Mouse (Mus musculus): ENCODE measurements around the gene Gzmm. TPM values are rescaled to one million over a fixed set of nuclear protein-coding genes. Genes with fewer than 3 reads are reported as not detected.

Gzmm gene
- polyA plus RNA-seq, 1 experiment from 2014 or later = 1.1 TPM

GRCm38 (mm10) chr10:79673054-79673453, 15.8 kb upstream of the Gzmm start:
- H3K4me2 ChIP-seq (ENCODE audit: low read depth, low read length) = no peak overlapping the region
- H3K9ac ChIP-seq (replicated peaks; ENCODE audit: low read depth, low read length) = no peak overlapping the region
- 96% methylated on average over 3 of the region's 3 CpGs for WGBS
- 0 out of 2 replicates have a peak, but pooled peaks cover 7% of the 10 kb centered on the region for H3K36me3 ChIP-seq (ENCODE audit: control insufficient read depth, insufficient read depth, low read length)
- no peak overlapping the region for H3K27ac ChIP-seq (ENCODE audit: low read depth, low read length)
- no peaks in the 10 kb centered on the region for H3K27me3 ChIP-seq (ENCODE audit: control insufficient read depth, insufficient read depth, low read length)
- H3K4me3 ChIP-seq (ENCODE audit: low read depth, low read length) = no peak overlapping the region
- peaks cover 15% of the 10 kb centered on the region for H3K4me1 ChIP-seq (ENCODE audit: control insufficient read depth, insufficient read depth, low read length)
- ATAC-seq (ENCODE audit: low read depth) = no peak
- no peaks in the 10 kb centered on the region for H3K9me3 ChIP-seq (ENCODE audit: control insufficient read depth, low read length)

- no peak overlapping the region for H3K4me3 ChIP-seq (ENCODE audit: low read depth, low read length)
- peaks cover 8% of the 10 kb centered on the region for H3K4me1 ChIP-seq (ENCODE audit: control insufficient read depth, insufficient read depth, low read length)
- no peak overlapping the region for H3K27ac ChIP-seq (ENCODE audit: low read depth, low read length)
- no peaks in the 10 kb centered on the region for H3K9me3 ChIP-seq (ENCODE audit: control insufficient read depth, low read length)
- ATAC-seq (ENCODE audit: low read depth) = no peak
- no peaks in the 10 kb centered on the region for H3K27me3 ChIP-seq (ENCODE audit: control insufficient read depth, insufficient read depth, low read length)
- no peak overlapping the region for H3K4me2 ChIP-seq (ENCODE audit: low read depth, low read length)
- H3K36me3 ChIP-seq (ENCODE audit: control insufficient read depth, insufficient read depth, low read length) = 0 out of 2 replicates have a peak, but pooled peaks cover 7% of the 10 kb centered on the region
- H3K9ac ChIP-seq (replicated peaks; ENCODE audit: low read depth, low read length) = no peak overlapping the region
- WGBS = 62% methylated on average over 44 of the region's 44 CpGs
Observed at GRCm38 (mm10) chr10:79675346-79676035, 13.3 kb upstream of the Gzmm start.

- Histone ChIP-seq H3K36me3 (ENCODE audit: control insufficient read depth, insufficient read depth, low read length) (peaks cover 13% of the 10 kb centered on the region), H3K9ac (replicated peaks; ENCODE audit: low read depth, low read length) (peak overlapping the region; percentile 44), H3K4me3 (ENCODE audit: low read depth, low read length) (peak overlapping the region; percentile 65), H3K4me1 (ENCODE audit: control insufficient read depth, insufficient read depth, low read length) (peaks cover 17% of the 10 kb centered on the region), H3K27ac (ENCODE audit: low read depth, low read length) (peak overlapping the region; percentile 85), H3K9me3 (ENCODE audit: control insufficient read depth, low read length) (no peaks in the 10 kb centered on the region), H3K27me3 (ENCODE audit: control insufficient read depth, insufficient read depth, low read length) (no peaks in the 10 kb centered on the region), H3K4me2 (ENCODE audit: low read depth, low read length) (peak overlapping the region; percentile 60)
- 44% methylated on average over 11 of the region's 11 CpGs for WGBS
- peak; percentile 32 for ATAC-seq (ENCODE audit: low read depth)
Observed at GRCm38 (mm10) chr10:79680606-79681495, 8.0 kb upstream of the Gzmm start.

GRCm38 (mm10) chr10:79681591-79682245, 7.1 kb upstream of the Gzmm start, which contains the start of gene Cdc34:
Gene Cdc34, plus strand, starts transcription at chr10:79682195.
- H3K4me1 ChIP-seq (ENCODE audit: control insufficient read depth, insufficient read depth, low read length) = peaks cover 17% of the 10 kb centered on the region
- peak; percentile 94 for ATAC-seq (ENCODE audit: low read depth)
- peak within 1 kb of the TSS; percentile 85 for H3K27ac ChIP-seq (ENCODE audit: low read depth, low read length)
- peak within 1 kb of the TSS; percentile 74 for H3K9ac ChIP-seq (replicated peaks; ENCODE audit: low read depth, low read length)
- no peaks in the 10 kb centered on the region for H3K9me3 ChIP-seq (ENCODE audit: control insufficient read depth, low read length)
- H3K4me3 ChIP-seq (ENCODE audit: low read depth, low read length) = peak within 1 kb of the TSS; percentile 65
- H3K4me2 ChIP-seq (ENCODE audit: low read depth, low read length) = peak within 1 kb of the TSS; percentile 89
- H3K36me3 ChIP-seq (ENCODE audit: control insufficient read depth, insufficient read depth, low read length) = peaks cover 17% of the 10 kb centered on the region
- H3K27me3 ChIP-seq (ENCODE audit: control insufficient read depth, insufficient read depth, low read length) = no peaks in the 10 kb centered on the region
- WGBS = under 1% methylated on average over 62 of the region's 84 CpGs

GRCm38 (mm10) chr10:79682551-79682915, 6.3 kb upstream of the Gzmm start:
- H3K4me2 ChIP-seq (ENCODE audit: low read depth, low read length) = peak overlapping the region; percentile 89
- no peaks in the 10 kb centered on the region for H3K27me3 ChIP-seq (ENCODE audit: control insufficient read depth, insufficient read depth, low read length)
- H3K9me3 ChIP-seq (ENCODE audit: control insufficient read depth, low read length) = no peaks in the 10 kb centered on the region
- H3K36me3 ChIP-seq (ENCODE audit: control insufficient read depth, insufficient read depth, low read length) = peaks cover 24% of the 10 kb centered on the region
- WGBS = 0% methylated on average over 8 of the region's 10 CpGs
- peak; percentile 13 for ATAC-seq (ENCODE audit: low read depth)
- H3K4me1 ChIP-seq (ENCODE audit: control insufficient read depth, insufficient read depth, low read length) = peaks cover 17% of the 10 kb centered on the region
- H3K4me3 ChIP-seq (ENCODE audit: low read depth, low read length) = peak overlapping the region; percentile 65
- peak overlapping the region; percentile 74 for H3K9ac ChIP-seq (replicated peaks; ENCODE audit: low read depth, low read length)
- peak overlapping the region; percentile 60 for H3K27ac ChIP-seq (ENCODE audit: low read depth, low read length)

- no peak overlapping the region; the same call in 1 of the 2 replicates for H3K27ac ChIP-seq (ENCODE audit: low read depth, low read length)
- WGBS = 6% methylated on average over 10 of the region's 10 CpGs
Observed at GRCm38 (mm10) chr10:79682916-79683582, 5.8 kb upstream of the Gzmm start.

GRCm38 (mm10) chr10:79683726-79684640, 4.8 kb upstream of the Gzmm start:
- Histone ChIP-seq H3K9me3 (ENCODE audit: control insufficient read depth, low read length) (no peaks in the 10 kb centered on the region), H3K4me3 (ENCODE audit: low read depth, low read length) (peak overlapping the region; percentile 65; the same call in 1 of the 2 replicates), H3K9ac (replicated peaks; ENCODE audit: low read depth, low read length) (peak overlapping the region; percentile 74; the same call in 1 of the 2 replicates), H3K4me2 (ENCODE audit: low read depth, low read length) (peak overlapping the region; percentile 89), H3K27me3 (ENCODE audit: control insufficient read depth, insufficient read depth, low read length) (no peaks in the 10 kb centered on the region), H3K36me3 (ENCODE audit: control insufficient read depth, insufficient read depth, low read length) (peaks cover 34% of the 10 kb centered on the region), H3K4me1 (ENCODE audit: control insufficient read depth, insufficient read depth, low read length) (peaks cover 17% of the 10 kb centered on the region), H3K27ac (ENCODE audit: low read depth, low read length) (no peak overlapping the region)
- WGBS = 87% methylated on average over 6 of the region's 6 CpGs
- ATAC-seq (ENCODE audit: low read depth) = no peak

More at GRCm38 (mm10) chr10:79682916-79683582, 5.8 kb upstream of the Gzmm start:
- Histone ChIP-seq H3K27me3 (ENCODE audit: control insufficient read depth, insufficient read depth, low read length) (no peaks in the 10 kb centered on the region), H3K4me1 (ENCODE audit: control insufficient read depth, insufficient read depth, low read length) (peaks cover 17% of the 10 kb centered on the region), H3K9ac (replicated peaks; ENCODE audit: low read depth, low read length) (peak overlapping the region; percentile 74), H3K4me3 (ENCODE audit: low read depth, low read length) (peak overlapping the region; percentile 65), H3K9me3 (ENCODE audit: control insufficient read depth, low read length) (no peaks in the 10 kb centered on the region), H3K36me3 (ENCODE audit: control insufficient read depth, insufficient read depth, low read length) (peaks cover 28% of the 10 kb centered on the region), H3K4me2 (ENCODE audit: low read depth, low read length) (peak overlapping the region; percentile 89)
- ATAC-seq (ENCODE audit: low read depth) = no peak
